Mouse (Mus musculus) forebrain, embryonic 14.5 days (tissue): ENCODE measurements around the gene Cdh18. TPM values are rescaled to one million over a fixed set of nuclear protein-coding genes. Genes with fewer than 3 reads are reported as not detected.

Experiments used
- ATAC-seq: fragments of 200-750 bp; cut with Nextera tagmentation; 2 replicates; pipeline ENCODE4 v1.8.0; 2017; ENCODE audit warnings: mild to moderate bottlenecking, moderate library complexity
- DNase-seq: peaks from one replicate; pipeline ENCODE4 v3.0.0-alpha.2; 2015; ENCODE audit warnings: low spot score
- H3K27ac ChIP-seq: fragments of 300-500 bp; sonication (generic); 2 replicates; pipeline ENCODE4 v1.5.1; 2014; ENCODE audit warnings: low read depth, mild to moderate bottlenecking, control low read depth, low read length, moderate library complexity
- H3K27me3 ChIP-seq: fragments of 300-500 bp; sonication (generic); replicated peaks from 2 replicates; pipeline ENCODE4 v1.6.1; 2014; ENCODE audit warnings: low read length, control low read depth, mixed read lengths; ENCODE audit not compliant: control insufficient read depth, insufficient read depth
- H3K36me3 ChIP-seq: fragments of 300-500 bp; sonication (generic); 2 replicates; pipeline ENCODE4 v1.6.1; 2014; ENCODE audit warnings: low read length, control low read depth; ENCODE audit not compliant: control insufficient read depth, insufficient read depth
- H3K4me1 ChIP-seq: fragments of 300-500 bp; sonication (generic); 2 replicates; pipeline ENCODE4 v1.6.1; 2014; ENCODE audit warnings: antibody characterized with exemption, low read length, control low read depth; ENCODE audit not compliant: control insufficient read depth, insufficient read depth
- H3K4me2 ChIP-seq: fragments of 300-500 bp; sonication (generic); 2 replicates; pipeline ENCODE4 v1.6.1; 2014; ENCODE audit warnings: mild to moderate bottlenecking, control low read depth, low read length
- H3K4me3 ChIP-seq: fragments of 300-500 bp; sonication (generic); 2 replicates; pipeline ENCODE4 v1.5.1; 2014; ENCODE audit warnings: low read depth, low read length, control low read depth
- H3K9ac ChIP-seq: fragments of 300-500 bp; sonication (generic); 2 replicates; pipeline ENCODE4 v1.6.1; 2014; ENCODE audit warnings: mild to moderate bottlenecking, low read length, control low read depth, moderate library complexity
- H3K9me3 ChIP-seq: fragments of 300-500 bp; sonication (generic); replicated peaks from 2 replicates; pipeline ENCODE4 v1.6.1; 2016; ENCODE audit warnings: low read length, control low read depth, mixed read lengths; ENCODE audit not compliant: control insufficient read depth
- WGBS: fragments of 180-500 bp; shearing (Covaris S2); extraction: QIAGEN DNeasy Blood & Tissue Kit; methylation state at CpG from one replicate; pipeline ENCODE4 v1.1.7; 2014; 5-methylcytosine and 5-hydroxymethylcytosine counted together
- polyA plus RNA-seq: library from polyadenylated mRNA; unstranded; fragments of >200 nt; fragmentation: Nextera tagmentation; extraction: Ambion mirVana; gene quantifications from 2 replicates; pipeline ENCODE4 v1.2.1, GENCODE M21; 2014

Gene Cdh18
- 1.9 and 2.6 TPM in 2 replicates for polyA plus RNA-seq

DNA sequence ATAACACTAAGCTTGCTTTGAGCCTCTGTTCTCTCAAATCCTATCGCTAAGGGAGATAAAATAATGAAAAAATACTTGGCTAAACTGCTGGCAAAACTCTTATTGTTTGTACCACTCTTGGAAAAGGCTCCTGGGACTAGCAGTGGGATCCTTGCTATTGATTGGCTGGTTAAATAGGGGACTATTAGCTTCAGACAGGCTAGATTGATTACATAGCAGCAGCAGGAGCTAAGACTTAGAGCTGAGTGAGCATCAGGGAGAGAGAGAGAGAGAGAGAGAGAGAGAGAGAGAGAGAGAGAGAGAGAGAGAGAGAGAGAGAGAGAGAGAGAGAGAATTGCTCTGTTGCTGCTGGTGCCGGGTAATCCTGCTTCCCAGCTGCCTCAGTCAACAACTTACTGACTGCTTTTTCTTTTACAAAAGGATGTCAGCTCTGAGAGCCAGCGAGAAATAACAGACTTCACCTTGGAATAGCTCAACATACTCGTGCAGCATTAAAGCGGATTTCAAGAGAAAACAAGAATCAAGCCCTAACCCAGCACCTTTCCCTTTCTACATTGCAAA is at the start of gene Cdh18:
Gene Cdh18, plus strand, starts transcription at position 312 of the 561 bp plus-strand sequence.
- no peak within 1 kb of the TSS for H3K4me2 ChIP-seq
- no peaks in the 10 kb centered on the region for H3K27me3 ChIP-seq
- ATAC-seq: no peak
- 47% methylated on average over 5 of the region's 5 CpGs for WGBS
- no peak for DNase-seq
- no peaks in the 10 kb centered on the region for H3K36me3 ChIP-seq
- H3K4me1 ChIP-seq: no peaks in the 10 kb centered on the region
- no peak within 1 kb of the TSS for H3K27ac ChIP-seq
- no peak within 1 kb of the TSS for H3K9ac ChIP-seq
- no peak within 1 kb of the TSS for H3K4me3 ChIP-seq
- H3K9me3 ChIP-seq: no peaks in the 10 kb centered on the region

DNA sequence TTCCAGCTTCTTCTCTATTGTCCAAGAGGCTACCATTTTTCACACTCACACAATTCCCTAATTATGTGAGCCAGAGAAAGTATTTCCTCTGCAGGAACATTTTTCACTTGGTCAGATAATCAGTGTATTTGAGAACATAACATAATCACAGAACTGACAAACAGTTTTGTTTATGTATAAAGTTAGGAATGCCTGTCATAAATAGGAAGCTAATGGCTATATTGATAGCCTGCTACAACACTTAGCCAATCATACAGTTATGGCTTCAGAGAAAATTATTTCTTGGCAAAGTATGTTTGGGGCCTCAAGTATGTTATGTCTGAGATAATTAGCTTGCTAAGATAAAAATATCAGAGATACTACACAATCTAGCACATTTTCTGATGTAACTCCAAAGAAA is 37.6 kb upstream of the Cdh18 start:
- DNase-seq: no peak
- no peak for ATAC-seq

GRCm38 (mm10) chr15:22535828-22536227 is 13.0 kb upstream of the Cdh18 start:
- DNase-seq (no peak), ATAC-seq (no peak)
- Histone ChIP-seq H3K27ac (no peak overlapping the region), H3K4me1 (no peaks in the 10 kb centered on the region), H3K36me3 (no peaks in the 10 kb centered on the region), H3K9ac (no peak overlapping the region), H3K4me2 (no peak overlapping the region), H3K27me3 (no peaks in the 10 kb centered on the region), H3K4me3 (no peak overlapping the region), H3K9me3 (no peaks in the 10 kb centered on the region)
- 63% methylated on average over 2 of the region's 2 CpGs for WGBS

More for the DNA sequence above, 37.6 kb upstream of the Cdh18 start:
- no peak overlapping the region for H3K9ac ChIP-seq
- H3K27me3 ChIP-seq: no peaks in the 10 kb centered on the region
- no peak overlapping the region for H3K4me2 ChIP-seq
- no peak overlapping the region for H3K27ac ChIP-seq
- H3K4me3 ChIP-seq: no peak overlapping the region
- H3K9me3 ChIP-seq: no peaks in the 10 kb centered on the region
- H3K36me3 ChIP-seq: no peaks in the 10 kb centered on the region
- no peaks in the 10 kb centered on the region for H3K4me1 ChIP-seq

DNA sequence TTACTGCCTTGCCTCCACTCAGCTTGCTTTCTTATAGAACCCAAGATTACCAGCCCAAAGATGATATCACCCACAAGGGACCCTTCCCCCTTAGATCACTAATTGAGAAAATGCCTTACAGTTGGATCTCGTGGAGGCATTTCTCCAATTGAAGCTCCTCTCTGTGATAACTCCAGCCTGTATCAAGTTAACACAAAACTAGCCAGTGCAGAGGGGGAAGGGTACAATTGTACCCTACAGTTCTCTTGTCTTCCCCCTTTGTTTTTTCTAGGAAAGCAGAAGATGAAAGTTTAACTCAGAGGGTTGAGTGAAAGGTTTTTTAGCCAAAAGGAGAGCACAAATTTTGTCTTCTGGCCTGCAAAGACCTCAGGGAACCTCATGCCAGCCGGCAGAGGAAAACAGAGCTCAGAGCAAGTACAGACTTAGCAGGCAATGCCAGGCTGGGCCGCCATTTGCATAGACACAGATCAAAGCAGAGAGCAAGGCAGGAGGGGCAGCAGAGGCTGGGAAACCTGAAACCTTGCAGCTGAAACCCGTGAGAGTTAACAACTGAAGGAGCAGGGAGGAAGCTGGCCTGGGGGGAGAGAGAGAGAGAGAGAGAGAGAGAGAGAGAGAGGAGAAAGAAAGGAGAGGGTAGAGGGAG is 29.3 kb downstream of the Cdh18 start:
- ATAC-seq: no peak
- Histone ChIP-seq H3K4me2 (no peak overlapping the region), H3K4me3 (no peak overlapping the region), H3K27me3 (no peaks in the 10 kb centered on the region), H3K4me1 (no peaks in the 10 kb centered on the region), H3K9ac (no peak overlapping the region), H3K9me3 (no peaks in the 10 kb centered on the region), H3K27ac (no peak overlapping the region), H3K36me3 (no peaks in the 10 kb centered on the region)
- no peak for DNase-seq
- WGBS: 8% methylated on average over 4 of the region's 4 CpGs

GRCm38 (mm10) chr15:22578617-22578990 is 29.8 kb downstream of the Cdh18 start:
- no peak for ATAC-seq
- Histone ChIP-seq H3K4me1 (no peaks in the 10 kb centered on the region), H3K27ac (no peak overlapping the region), H3K36me3 (no peaks in the 10 kb centered on the region), H3K27me3 (no peaks in the 10 kb centered on the region), H3K9ac (no peak overlapping the region), H3K9me3 (no peaks in the 10 kb centered on the region), H3K4me3 (no peak overlapping the region), H3K4me2 (no peak overlapping the region)
- DNase-seq: no peak
- 40% methylated on average over 3 of the region's 3 CpGs for WGBS

GRCm38 (mm10) chr15:22584667-22585066 is 35.8 kb downstream of the Cdh18 start:
- no peak overlapping the region for H3K9ac ChIP-seq
- no peak overlapping the region for H3K27ac ChIP-seq
- 80% methylated on average over 1 of the region's 1 CpGs for WGBS
- no peak overlapping the region for H3K4me2 ChIP-seq
- H3K36me3 ChIP-seq: no peaks in the 10 kb centered on the region
- no peak overlapping the region for H3K4me3 ChIP-seq
- H3K4me1 ChIP-seq: no peaks in the 10 kb centered on the region
- DNase-seq (peak; percentile 6), ATAC-seq (no peak)
- no peaks in the 10 kb centered on the region for H3K9me3 ChIP-seq
- no peaks in the 10 kb centered on the region for H3K27me3 ChIP-seq

DNA sequence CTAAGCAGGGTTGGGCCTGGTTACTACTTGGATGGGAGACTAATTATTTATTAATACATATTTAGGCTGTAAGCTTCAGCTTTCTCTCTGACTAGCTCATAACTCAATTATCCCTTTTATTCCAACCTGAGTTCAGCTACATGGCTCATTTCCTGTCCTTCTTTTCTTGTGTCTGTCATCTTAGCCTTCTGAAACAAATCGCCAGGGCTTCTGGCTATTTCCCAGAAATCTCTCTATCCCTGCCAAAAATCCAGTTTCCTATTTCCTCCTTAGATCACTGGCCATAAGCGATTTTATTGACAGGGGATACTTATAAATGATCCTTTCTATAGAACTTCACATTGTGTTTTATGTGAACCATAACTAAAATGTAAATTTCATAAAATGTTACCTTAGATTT is 167.6 kb downstream of the Cdh18 start:
- 75% methylated on average over 2 of the region's 2 CpGs for WGBS
- ATAC-seq (no peak), DNase-seq (no peak)
- no peak overlapping the region for H3K27ac ChIP-seq
- H3K27me3 ChIP-seq: no peaks in the 10 kb centered on the region
- H3K4me2 ChIP-seq: no peak overlapping the region
- no peaks in the 10 kb centered on the region for H3K36me3 ChIP-seq
- H3K9me3 ChIP-seq: no peaks in the 10 kb centered on the region
- H3K4me3 ChIP-seq: no peak overlapping the region
- H3K9ac ChIP-seq: no peak overlapping the region
- H3K4me1 ChIP-seq: no peaks in the 10 kb centered on the region

GRCm38 (mm10) chr15:22717681-22718080 is 168.9 kb downstream of the Cdh18 start:
- Histone ChIP-seq H3K9me3 (no peaks in the 10 kb centered on the region), H3K36me3 (no peaks in the 10 kb centered on the region), H3K27ac (no peak overlapping the region), H3K4me2 (no peak overlapping the region), H3K4me1 (no peaks in the 10 kb centered on the region), H3K9ac (no peak overlapping the region), H3K4me3 (no peak overlapping the region), H3K27me3 (no peaks in the 10 kb centered on the region)
- ATAC-seq: peak; percentile 70; the same call in 1 of the 2 replicates
- 35% methylated on average over 3 of the region's 3 CpGs for WGBS
- DNase-seq: peak; percentile 64

- H3K27ac ChIP-seq: no peak overlapping the region
- H3K27me3 ChIP-seq: no peaks in the 10 kb centered on the region
- H3K9me3 ChIP-seq: no peaks in the 10 kb centered on the region
- no peaks in the 10 kb centered on the region for H3K36me3 ChIP-seq
- H3K4me3 ChIP-seq: no peak overlapping the region
- H3K4me2 ChIP-seq: no peak overlapping the region
- H3K9ac ChIP-seq: no peak overlapping the region
- H3K4me1 ChIP-seq: no peaks in the 10 kb centered on the region
- 49% methylated on average over 1 of the region's 1 CpGs for WGBS
- peak; percentile 46; the same call in 1 of the 2 replicates for ATAC-seq
- DNase-seq: peak; percentile 62
These were observed 177.8 kb downstream of the Cdh18 start for GRCm38 (mm10) chr15:22726574-22726973.
